Mouse (Mus musculus) E14TG2a.4 (cell line): Measurements from ENCODE around the gene Cd9.

Experiments
- H3K27me3 ChIP-seq: 2 replicates; pipeline ENCODE4 v1.6.1; 2014; ENCODE audit warnings: low read length, control low read depth; ENCODE audit not compliant: insufficient read depth
- H3K36me3 ChIP-seq: 2 replicates; pipeline ENCODE4 v1.6.1; 2014; ENCODE audit warnings: low read length, control low read depth; ENCODE audit not compliant: insufficient read depth
- H3K4me1 ChIP-seq: replicated peaks from 2 replicates; pipeline ENCODE4 v1.6.1; 2014; ENCODE audit warnings: low read depth, low read length, control low read depth
- H3K4me3 ChIP-seq: replicated peaks from 2 replicates; pipeline ENCODE4 v1.5.1; 2014; ENCODE audit warnings: mild to moderate bottlenecking, low read length
- H3K9me3 ChIP-seq: 2 replicates; pipeline ENCODE4 v1.6.1; 2014; ENCODE audit warnings: low read length, control low read depth
- CTCF ChIP-seq: conservative IDR thresholded peaks from 2 replicates; pipeline ENCODE4 v1.5.1; 2014; ENCODE audit warnings: low read length
- NANOG ChIP-seq: IDR thresholded peaks from 2 replicates; pipeline ENCODE4 v1.6.1; 2014; ENCODE audit warnings: borderline replicate concordance, low read length, mixed read lengths
- POU5F1 ChIP-seq: IDR thresholded peaks from 2 replicates; pipeline ENCODE4 v1.6.1; 2014; ENCODE audit warnings: low read length, borderline replicate concordance

Gene Cd9

GRCm38 (mm10) chr6:125509783-125510182 is 15.2 kb upstream of the Cd9 start:
- no peak for TF ChIP-seq POU5F1
- TF ChIP-seq NANOG, result no peak
- no peak for TF ChIP-seq CTCF
- H3K27me3 ChIP-seq, result 0 out of 2 replicates have a peak, but pooled peaks cover 8% of the 10 kb centered on the region

GRCm38 (mm10) chr6:125506427-125506826 is 11.8 kb upstream of the Cd9 start:
- Histone ChIP-seq H3K9me3 (no peaks in the 10 kb centered on the region), H3K27me3 (no peaks in the 10 kb centered on the region), H3K36me3 (no peaks in the 10 kb centered on the region), H3K4me3 (no peak overlapping the region), H3K4me1 (peaks cover 70% of the 10 kb centered on the region)
- TF ChIP-seq NANOG (no peak), CTCF (no peak), POU5F1 (no peak)

More at GRCm38 (mm10) chr6:125509783-125510182, 15.2 kb upstream of the Cd9 start:
- no peaks in the 10 kb centered on the region for H3K9me3 ChIP-seq
- no peak overlapping the region for H3K4me3 ChIP-seq
- no peaks in the 10 kb centered on the region for H3K36me3 ChIP-seq
- H3K4me1 ChIP-seq, result peaks cover 54% of the 10 kb centered on the region

- peak overlapping the region; percentile 45 for H3K4me3 ChIP-seq
- H3K36me3 ChIP-seq, result no peaks in the 10 kb centered on the region
- H3K9me3 ChIP-seq, result no peaks in the 10 kb centered on the region
- H3K4me1 ChIP-seq, result peaks cover 71% of the 10 kb centered on the region
- TF ChIP-seq CTCF (peak; percentile 46), NANOG (peak; percentile 78; the same call in 1 of the 2 replicates), POU5F1 (peak; percentile 54; the same call in 1 of the 2 replicates)
- H3K27me3 ChIP-seq, result peaks cover 6% of the 10 kb centered on the region
These were observed 10.2 kb upstream of the Cd9 start for GRCm38 (mm10) chr6:125504622-125505355.

GRCm38 (mm10) chr6:125503186-125503802 is 8.7 kb upstream of the Cd9 start:
- Histone ChIP-seq H3K4me1 (peaks cover 77% of the 10 kb centered on the region), H3K36me3 (no peaks in the 10 kb centered on the region), H3K27me3 (peaks cover 10% of the 10 kb centered on the region), H3K9me3 (no peaks in the 10 kb centered on the region), H3K4me3 (peak overlapping the region; percentile 10; the same call in 1 of the 2 replicates)
- TF ChIP-seq POU5F1 (no peak), NANOG (no peak), CTCF (no peak)

- peaks cover 78% of the 10 kb centered on the region for H3K4me1 ChIP-seq
- peaks cover 3% of the 10 kb centered on the region; the same call in 1 of the 2 replicates for H3K36me3 ChIP-seq
- TF ChIP-seq CTCF (peak; percentile 59), POU5F1 (no peak)
- H3K9me3 ChIP-seq, result no peaks in the 10 kb centered on the region
- no peak overlapping the region for H3K4me3 ChIP-seq
- peaks cover 10% of the 10 kb centered on the region for H3K27me3 ChIP-seq
These were observed 3.5 kb upstream of the Cd9 start for GRCm38 (mm10) chr6:125498062-125498461.

GRCm38 (mm10) chr6:125496417-125496816 is 1.8 kb upstream of the Cd9 start:
- peaks cover 10% of the 10 kb centered on the region for H3K27me3 ChIP-seq
- no peak for TF ChIP-seq NANOG
- no peak for TF ChIP-seq CTCF
- TF ChIP-seq POU5F1, result no peak

GRCm38 (mm10) chr6:125495361-125495760 is 770 bp upstream of the Cd9 start:
- Histone ChIP-seq H3K4me3 (peak overlapping the region; percentile 97), H3K4me1 (peaks cover 79% of the 10 kb centered on the region), H3K36me3 (peaks cover 27% of the 10 kb centered on the region), H3K9me3 (no peaks in the 10 kb centered on the region), H3K27me3 (peaks cover 10% of the 10 kb centered on the region)
- TF ChIP-seq NANOG, result no peak
- TF ChIP-seq CTCF, result no peak
- no peak for TF ChIP-seq POU5F1

More at GRCm38 (mm10) chr6:125496417-125496816, 1.8 kb upstream of the Cd9 start:
- Histone ChIP-seq H3K9me3 (no peaks in the 10 kb centered on the region), H3K4me3 (peak overlapping the region; percentile 51), H3K36me3 (peaks cover 18% of the 10 kb centered on the region), H3K4me1 (peaks cover 78% of the 10 kb centered on the region)

GRCm38 (mm10) chr6:125493147-125493546 is 1.4 kb downstream of the Cd9 start:
- H3K27me3 ChIP-seq, result no peaks in the 10 kb centered on the region
- peaks cover 38% of the 10 kb centered on the region for H3K36me3 ChIP-seq
- no peak for TF ChIP-seq CTCF
- no peak for TF ChIP-seq POU5F1
- TF ChIP-seq NANOG, result no peak
- peak overlapping the region; percentile 97 for H3K4me3 ChIP-seq
- peaks cover 88% of the 10 kb centered on the region for H3K4me1 ChIP-seq
- no peaks in the 10 kb centered on the region for H3K9me3 ChIP-seq
